Mouse (Mus musculus) neural tube, embryonic 14.5 days (tissue): ENCODE measurements around the gene 1700125H20Rik. TPM values are rescaled to one million over a fixed set of nuclear protein-coding genes. Genes with fewer than 3 reads are reported as not detected.

Experiments
- ATAC-seq: fragments of 200-750 bp; cut with Nextera tagmentation; 2 replicates; pipeline ENCODE4 v1.8.0; 2017; ENCODE audit warnings: low read depth, mild to moderate bottlenecking, moderate TSS enrichment, moderate library complexity
- H3K27ac ChIP-seq: fragments of 300-500 bp; sonication (generic); 2 replicates; pipeline ENCODE4 v1.5.1; 2014; ENCODE audit warnings: low read depth, mild to moderate bottlenecking, control low read depth, low read length, moderate library complexity, mixed read lengths
- H3K27me3 ChIP-seq: fragments of 300-500 bp; sonication (generic); 2 replicates; pipeline ENCODE4 v1.6.1; 2014; ENCODE audit warnings: low read length; ENCODE audit not compliant: control insufficient read depth, insufficient read depth
- H3K36me3 ChIP-seq: fragments of 300-500 bp; sonication (generic); 2 replicates; pipeline ENCODE4 v1.6.1; 2014; ENCODE audit warnings: low read length, mixed read lengths; ENCODE audit not compliant: control insufficient read depth, insufficient read depth
- H3K4me1 ChIP-seq: fragments of 300-500 bp; sonication (generic); 2 replicates; pipeline ENCODE4 v1.6.1; 2014; ENCODE audit warnings: low read length; ENCODE audit not compliant: control insufficient read depth, insufficient read depth
- H3K4me2 ChIP-seq: fragments of 300-500 bp; sonication (generic); 2 replicates; pipeline ENCODE4 v1.6.1; 2014; ENCODE audit warnings: mild to moderate bottlenecking, low read depth, low read length, control low read depth
- H3K4me3 ChIP-seq: fragments of 300-500 bp; sonication (generic); 2 replicates; pipeline ENCODE4 v1.5.1; 2014; ENCODE audit warnings: low read depth, low read length, control low read depth, mixed read lengths
- H3K9ac ChIP-seq: fragments of 300-500 bp; sonication (generic); replicated peaks from 2 replicates; pipeline ENCODE4 v1.6.1; 2014; ENCODE audit warnings: low read depth, mild to moderate bottlenecking, control low read depth, low read length, mixed read lengths
- H3K9me3 ChIP-seq: fragments of 300-500 bp; sonication (generic); 2 replicates; pipeline ENCODE4 v1.6.1; 2016; ENCODE audit warnings: low read length; ENCODE audit not compliant: control insufficient read depth
- WGBS: fragments of 180-500 bp; shearing (Covaris S2); extraction: QIAGEN DNeasy Blood & Tissue Kit; methylation state at CpG from one replicate; pipeline ENCODE4 v1.1.7; 2014; 5-methylcytosine and 5-hydroxymethylcytosine counted together
- polyA plus RNA-seq: library from polyadenylated mRNA; unstranded; fragments of >200 nt; fragmentation: Nextera tagmentation; extraction: Ambion mirVana; gene quantifications from 2 replicates; pipeline ENCODE4 v1.2.1, GENCODE M21; 2014

1700125H20Rik gene
- polyA plus RNA-seq, 1 experiment from 2014 or later = 1.3 TPM

- Histone ChIP-seq H3K27ac (no peak overlapping the region), H3K9me3 (no peaks in the 10 kb centered on the region), H3K4me2 (no peak overlapping the region), H3K4me3 (no peak overlapping the region), H3K36me3 (no peaks in the 10 kb centered on the region), H3K27me3 (no peaks in the 10 kb centered on the region), H3K4me1 (no peaks in the 10 kb centered on the region), H3K9ac (no peak overlapping the region)
- WGBS = 90% methylated on average over 4 of the region's 4 CpGs
- no peak for ATAC-seq
Measured at GRCm38 (mm10) chr11:85178413-85178812, 8.2 kb downstream of the 1700125H20Rik start.

GRCm38 (mm10) chr11:85182617-85183283 lies 12.5 kb downstream of the 1700125H20Rik start:
- Histone ChIP-seq H3K4me3 (peak overlapping the region; percentile 24), H3K9ac (peak overlapping the region; percentile 47), H3K27me3 (no peaks in the 10 kb centered on the region), H3K4me2 (peak overlapping the region; percentile 51), H3K27ac (peak overlapping the region; percentile 52), H3K36me3 (no peaks in the 10 kb centered on the region), H3K9me3 (no peaks in the 10 kb centered on the region), H3K4me1 (no peaks in the 10 kb centered on the region)
- ATAC-seq = peak; percentile 97
- WGBS = 9% methylated on average over 20 of the region's 20 CpGs

- Histone ChIP-seq H3K4me1 (no peaks in the 10 kb centered on the region), H3K36me3 (peaks cover 2% of the 10 kb centered on the region; the same call in 1 of the 2 replicates), H3K9me3 (no peaks in the 10 kb centered on the region), H3K9ac (peak overlapping the region; percentile 47), H3K27me3 (no peaks in the 10 kb centered on the region), H3K4me3 (peak overlapping the region; percentile 24), H3K27ac (peak overlapping the region; percentile 52), H3K4me2 (peak overlapping the region; percentile 51)
- 25% methylated on average over 13 of the region's 13 CpGs for WGBS
- ATAC-seq = peak; percentile 36; the same call in 1 of the 2 replicates
Measured at GRCm38 (mm10) chr11:85183284-85183779, 13.1 kb downstream of the 1700125H20Rik start.

GRCm38 (mm10) chr11:85184082-85184481 lies 13.9 kb downstream of the 1700125H20Rik start:
- 67% methylated on average over 5 of the region's 5 CpGs for WGBS
- no peak for ATAC-seq
- no peaks in the 10 kb centered on the region for H3K9me3 ChIP-seq
- no peaks in the 10 kb centered on the region for H3K27me3 ChIP-seq
- H3K36me3 ChIP-seq = peaks cover 9% of the 10 kb centered on the region; the same call in 1 of the 2 replicates
- H3K4me1 ChIP-seq = no peaks in the 10 kb centered on the region
- no peak overlapping the region for H3K9ac ChIP-seq
- no peak overlapping the region for H3K4me2 ChIP-seq
- no peak overlapping the region for H3K27ac ChIP-seq
- no peak overlapping the region for H3K4me3 ChIP-seq

- H3K27ac ChIP-seq = no peak overlapping the region
- whole genome bisulfite sequencing = 88% methylated on average over 6 of the region's 6 CpGs
- H3K9ac ChIP-seq = no peak overlapping the region
- no peak overlapping the region for H3K4me3 ChIP-seq
- no peaks in the 10 kb centered on the region for H3K4me1 ChIP-seq
- no peaks in the 10 kb centered on the region for H3K9me3 ChIP-seq
- H3K36me3 ChIP-seq = peaks cover 15% of the 10 kb centered on the region; the same call in 1 of the 2 replicates
- no peak overlapping the region for H3K4me2 ChIP-seq
- no peaks in the 10 kb centered on the region for H3K27me3 ChIP-seq
- no peak for ATAC-seq
Measured at GRCm38 (mm10) chr11:85184839-85185238, 14.6 kb downstream of the 1700125H20Rik start.

- no peaks in the 10 kb centered on the region for H3K4me1 ChIP-seq
- 93% methylated on average over 4 of the region's 4 CpGs for WGBS
- H3K36me3 ChIP-seq = peaks cover 41% of the 10 kb centered on the region
- H3K27ac ChIP-seq = no peak overlapping the region
- no peak overlapping the region for H3K9ac ChIP-seq
- H3K4me2 ChIP-seq = no peak overlapping the region
- no peaks in the 10 kb centered on the region for H3K9me3 ChIP-seq
- H3K27me3 ChIP-seq = no peaks in the 10 kb centered on the region
- H3K4me3 ChIP-seq = no peak overlapping the region
- ATAC-seq = no peak
Measured at GRCm38 (mm10) chr11:85189110-85189509, 18.9 kb downstream of the 1700125H20Rik start.

- 95% methylated on average over 12 of the region's 12 CpGs for WGBS
- Histone ChIP-seq H3K9me3 (no peaks in the 10 kb centered on the region), H3K4me3 (no peak overlapping the region), H3K27me3 (no peaks in the 10 kb centered on the region), H3K27ac (no peak overlapping the region), H3K4me2 (no peak overlapping the region), H3K4me1 (no peaks in the 10 kb centered on the region), H3K36me3 (peaks cover 56% of the 10 kb centered on the region), H3K9ac (no peak overlapping the region)
- no peak for ATAC-seq
Measured at GRCm38 (mm10) chr11:85190741-85191140, 20.5 kb downstream of the 1700125H20Rik start.

GRCm38 (mm10) chr11:85194206-85194605 lies 24.0 kb downstream of the 1700125H20Rik start:
- Histone ChIP-seq H3K9me3 (no peaks in the 10 kb centered on the region), H3K4me3 (no peak overlapping the region), H3K36me3 (peaks cover 58% of the 10 kb centered on the region), H3K27me3 (no peaks in the 10 kb centered on the region), H3K4me1 (no peaks in the 10 kb centered on the region), H3K27ac (no peak overlapping the region), H3K4me2 (no peak overlapping the region), H3K9ac (no peak overlapping the region)
- ATAC-seq = no peak
- WGBS = 98% methylated on average over 11 of the region's 11 CpGs

GRCm38 (mm10) chr11:85196046-85196445 lies 25.8 kb downstream of the 1700125H20Rik start:
- H3K9me3 ChIP-seq = no peaks in the 10 kb centered on the region
- no peak overlapping the region for H3K27ac ChIP-seq
- H3K27me3 ChIP-seq = no peaks in the 10 kb centered on the region
- H3K4me1 ChIP-seq = no peaks in the 10 kb centered on the region
- H3K9ac ChIP-seq = no peak overlapping the region
- H3K4me2 ChIP-seq = no peak overlapping the region
- WGBS = 94% methylated on average over 9 of the region's 9 CpGs
- H3K36me3 ChIP-seq = peaks cover 61% of the 10 kb centered on the region
- ATAC-seq = no peak
- no peak overlapping the region for H3K4me3 ChIP-seq
